Mouse (Mus musculus): ENCODE data around the gene Ube2cbp.

The Ube2cbp gene

GRCm38 (mm10) chr9:86436608-86437007 is 28.1 kb downstream of the Ube2cbp start:
- DNase-seq (ENCODE audit: extremely low read depth, insufficient read length, low spot score): no peak

- no peak for DNase-seq (ENCODE audit: extremely low read depth, insufficient read length, low spot score)
Observed at GRCm38 (mm10) chr9:86435510-86435909, 29.2 kb downstream of the Ube2cbp start.

DNA sequence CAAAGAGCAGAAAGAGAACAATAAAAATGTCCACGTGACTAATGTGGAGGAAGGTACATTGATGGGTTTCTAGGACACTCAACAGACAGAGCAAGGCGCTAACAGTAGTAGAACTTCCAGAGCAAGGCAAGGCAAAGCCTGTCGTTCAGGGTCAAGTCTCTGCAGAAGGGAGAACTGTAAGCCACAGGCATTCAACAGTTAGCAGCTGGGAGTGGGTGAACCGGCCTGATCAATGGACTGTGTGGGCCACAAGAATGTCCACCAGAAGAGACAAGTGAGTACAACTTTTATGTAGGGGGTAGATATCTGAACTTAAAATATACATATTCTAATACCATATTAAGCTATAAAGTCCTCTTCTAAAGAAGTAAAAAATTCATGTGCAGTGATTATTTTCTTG is 41.4 kb downstream of the Ube2cbp start:
- DNase-seq (ENCODE audit: extremely low read depth, insufficient read length, low spot score): no peak

- no peak for DNase-seq (ENCODE audit: extremely low read depth, insufficient read length, low spot score)
Observed at GRCm38 (mm10) chr9:86419366-86419765, 45.4 kb downstream of the Ube2cbp start.

DNA sequence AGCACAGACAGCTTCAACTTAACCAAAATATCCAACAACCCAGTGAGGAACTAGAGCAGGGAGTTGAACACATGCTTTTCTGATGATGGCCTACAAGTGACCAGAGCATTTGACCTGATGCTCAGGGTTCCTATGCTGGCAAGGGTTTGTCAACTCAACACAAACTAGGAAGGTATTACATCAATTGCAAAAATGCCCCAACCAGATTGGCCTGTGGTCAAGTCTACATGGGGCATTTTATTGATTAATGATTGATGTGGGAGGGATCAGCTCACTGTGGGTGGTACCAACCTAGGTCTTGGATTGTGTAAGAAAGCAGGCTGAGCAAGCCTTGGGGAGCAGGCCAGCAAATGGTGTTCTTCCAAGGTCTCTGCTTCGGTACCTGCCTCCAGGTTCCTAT is 46.8 kb downstream of the Ube2cbp start:
- no peak for DNase-seq (ENCODE audit: extremely low read depth, insufficient read length, low spot score)

DNA sequence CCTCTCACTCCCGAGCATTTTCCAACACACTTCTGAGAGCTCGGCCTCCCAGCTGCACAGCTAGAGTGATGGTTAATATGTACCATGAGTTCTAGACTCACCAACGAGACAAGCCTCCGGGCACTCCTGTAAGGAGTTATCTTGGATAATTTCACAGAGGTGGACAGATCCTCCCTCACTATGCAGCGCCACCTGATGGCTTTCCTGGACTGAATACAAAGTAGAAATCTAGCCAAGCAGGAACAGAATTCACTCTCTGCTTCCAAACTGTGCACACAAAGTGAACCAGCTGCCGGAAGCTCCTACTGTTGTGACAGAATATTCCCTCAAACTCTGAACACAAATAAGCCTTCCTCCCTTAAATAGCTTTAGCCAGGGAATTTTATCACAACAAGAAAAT is 69.0 kb downstream of the Ube2cbp start:
- no peak for DNase-seq (ENCODE audit: extremely low read depth, insufficient read length, low spot score)

GRCm38 (mm10) chr9:86395012-86395411 is 69.7 kb downstream of the Ube2cbp start:
- DNase-seq (ENCODE audit: extremely low read depth, insufficient read length, low spot score): no peak

GRCm38 (mm10) chr9:86393586-86394272 is 71.0 kb downstream of the Ube2cbp start:
- DNase-seq (ENCODE audit: extremely low read depth, insufficient read length, low spot score): no peak

DNA sequence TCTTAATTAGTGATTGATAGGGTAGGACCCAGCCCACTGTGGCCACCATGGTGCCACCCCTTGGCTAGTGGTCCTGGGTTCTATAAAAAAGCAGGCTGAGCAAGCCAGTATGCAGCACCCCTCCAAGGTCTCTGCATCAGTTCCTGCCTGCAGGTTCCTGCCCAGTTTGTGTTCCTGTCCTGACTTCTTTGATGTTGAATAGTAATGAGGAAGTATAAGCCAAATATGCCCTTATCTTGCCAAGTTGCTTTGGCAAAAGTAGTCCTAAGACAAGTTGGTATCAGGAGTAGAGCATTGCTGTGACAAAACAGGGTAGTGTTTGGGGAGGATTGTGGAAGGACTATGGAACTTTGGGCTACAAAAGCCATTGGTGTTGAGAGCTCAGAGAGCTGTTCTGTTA is 73.3 kb downstream of the Ube2cbp start:
- DNase-seq (ENCODE audit: extremely low read depth, insufficient read length, low spot score): no peak

DNA sequence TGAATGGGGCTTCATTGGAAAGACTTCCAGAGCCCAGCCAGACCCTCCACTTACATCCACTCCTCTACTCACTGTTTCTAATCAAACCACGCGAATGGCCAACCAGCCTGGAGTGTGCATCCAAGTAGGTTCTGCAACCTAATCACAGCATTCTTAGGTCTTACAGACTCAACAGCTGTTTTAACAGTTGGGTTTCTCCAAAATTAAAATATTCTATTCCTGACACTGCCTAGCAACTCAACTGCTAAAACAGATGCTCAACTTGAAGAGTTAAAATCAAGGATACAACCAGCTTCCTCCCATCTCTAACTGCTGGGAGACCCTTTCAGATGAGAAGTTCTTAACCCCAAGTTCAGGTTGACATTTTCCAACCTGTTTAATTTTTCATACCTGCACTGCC is 74.0 kb downstream of the Ube2cbp start:
- no peak for DNase-seq (ENCODE audit: extremely low read depth, insufficient read length, low spot score)

DNA sequence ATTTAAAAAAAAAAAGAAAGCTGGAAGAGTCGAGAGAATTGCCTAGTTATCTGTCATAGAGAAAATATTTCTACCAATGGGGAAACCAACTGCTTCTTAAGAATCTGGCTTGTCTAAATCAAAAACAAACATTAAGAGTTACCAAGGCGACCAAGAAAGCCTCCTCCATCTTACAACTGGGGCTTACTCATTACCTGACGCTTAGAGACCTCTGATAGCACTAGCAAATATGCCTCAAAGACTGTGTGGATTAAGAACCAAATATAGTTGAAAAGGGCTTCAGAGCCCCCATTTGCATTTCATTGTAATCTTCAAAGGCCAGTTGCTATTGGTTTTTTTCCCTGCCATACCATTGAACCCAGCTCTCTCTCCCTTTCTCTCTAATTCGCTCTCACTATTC is 76.2 kb downstream of the Ube2cbp start:
- DNase-seq (ENCODE audit: extremely low read depth, insufficient read length, low spot score): no peak

DNA sequence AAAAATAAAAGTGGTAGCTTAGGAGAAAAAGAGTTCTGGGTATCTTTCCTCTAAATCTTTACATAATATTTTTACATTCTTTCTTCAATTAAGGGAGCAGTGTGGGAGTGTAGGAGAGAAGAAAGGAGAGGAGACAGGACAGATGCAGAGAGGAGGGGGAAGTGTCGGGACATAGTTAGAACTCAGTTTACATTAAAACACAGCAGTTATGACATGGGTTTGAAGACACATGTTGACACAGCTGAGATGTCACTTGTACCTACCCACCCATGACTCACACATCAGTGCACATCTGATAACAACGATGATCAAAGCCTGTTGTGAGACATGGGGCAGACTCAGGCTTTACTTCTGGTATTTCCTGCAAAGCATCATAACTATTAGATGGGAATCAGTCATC is 87.8 kb downstream of the Ube2cbp start:
- no peak for DNase-seq (ENCODE audit: extremely low read depth, insufficient read length, low spot score)

DNA sequence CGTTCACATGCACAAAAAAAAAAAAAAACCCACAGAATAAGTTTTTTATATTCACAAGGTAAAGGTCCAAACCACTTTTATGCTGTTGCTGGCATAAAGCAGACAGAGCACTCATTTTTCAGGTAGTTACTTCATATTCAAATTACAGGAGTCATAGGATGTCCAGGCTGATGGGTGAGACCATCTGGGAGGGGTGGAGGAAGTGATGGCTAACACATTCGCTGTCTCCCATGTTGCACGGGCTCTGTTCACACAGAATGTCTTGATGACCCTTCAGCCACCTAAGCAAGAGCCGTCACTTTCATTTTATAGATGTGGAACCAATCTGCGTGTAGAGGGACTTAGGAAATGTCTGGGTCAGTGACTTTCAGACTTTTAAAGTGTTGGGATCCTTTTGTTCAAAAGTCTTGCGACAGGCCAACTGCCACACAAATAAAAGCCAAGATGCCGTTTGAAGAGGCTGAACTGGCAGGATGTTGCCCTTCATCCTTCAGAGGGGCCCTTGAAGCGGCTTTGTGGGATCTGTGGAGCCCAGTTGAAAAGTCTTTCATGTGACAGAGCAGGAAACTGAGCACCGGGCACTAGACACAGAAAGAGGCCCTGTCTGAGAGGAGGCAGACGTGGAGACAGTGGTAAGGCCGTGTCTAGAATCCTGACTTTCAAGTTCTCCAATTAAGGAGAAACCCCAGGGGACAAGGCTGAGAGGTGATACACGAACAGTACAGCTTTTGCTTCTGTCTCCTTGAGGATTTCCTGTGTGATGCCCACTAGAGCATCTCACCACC is 91.8 kb downstream of the Ube2cbp start:
- DNase-seq (ENCODE audit: extremely low read depth, insufficient read length, low spot score): no peak

GRCm38 (mm10) chr9:86369208-86369607 is 95.5 kb downstream of the Ube2cbp start:
- no peak for DNase-seq (ENCODE audit: extremely low read depth, insufficient read length, low spot score)

- no peak for DNase-seq (ENCODE audit: extremely low read depth, insufficient read length, low spot score)
Observed at GRCm38 (mm10) chr9:86360536-86360935, 104.2 kb downstream of the Ube2cbp start.

GRCm38 (mm10) chr9:86355851-86356250 is 108.9 kb downstream of the Ube2cbp start:
- no peak for DNase-seq (ENCODE audit: extremely low read depth, insufficient read length, low spot score)

DNA sequence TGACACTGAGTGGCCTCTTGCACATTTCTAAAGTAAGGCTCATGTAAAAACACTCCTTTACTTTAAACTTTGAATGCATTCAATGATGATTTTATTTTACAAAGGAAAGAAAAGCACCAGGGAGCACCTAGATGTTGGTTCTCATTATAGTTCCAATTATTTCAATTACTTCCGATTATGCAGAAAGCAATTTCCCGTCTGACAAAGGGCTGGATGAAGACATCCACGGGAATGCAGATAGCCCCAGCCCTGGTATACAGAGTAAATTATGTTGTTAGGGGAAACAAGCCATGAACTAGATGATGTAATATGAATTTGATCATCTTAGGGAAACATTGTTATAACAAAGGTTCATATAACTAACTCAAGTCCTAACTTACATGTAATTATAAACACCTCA is 113.3 kb downstream of the Ube2cbp start:
- no peak for DNase-seq (ENCODE audit: extremely low read depth, insufficient read length, low spot score)

GRCm38 (mm10) chr9:86336792-86337191 is 128.0 kb downstream of the Ube2cbp start:
- DNase-seq (ENCODE audit: extremely low read depth, insufficient read length, low spot score): no peak

GRCm38 (mm10) chr9:86336361-86336760 is 128.4 kb downstream of the Ube2cbp start:
- DNase-seq (ENCODE audit: extremely low read depth, insufficient read length, low spot score): no peak

DNA sequence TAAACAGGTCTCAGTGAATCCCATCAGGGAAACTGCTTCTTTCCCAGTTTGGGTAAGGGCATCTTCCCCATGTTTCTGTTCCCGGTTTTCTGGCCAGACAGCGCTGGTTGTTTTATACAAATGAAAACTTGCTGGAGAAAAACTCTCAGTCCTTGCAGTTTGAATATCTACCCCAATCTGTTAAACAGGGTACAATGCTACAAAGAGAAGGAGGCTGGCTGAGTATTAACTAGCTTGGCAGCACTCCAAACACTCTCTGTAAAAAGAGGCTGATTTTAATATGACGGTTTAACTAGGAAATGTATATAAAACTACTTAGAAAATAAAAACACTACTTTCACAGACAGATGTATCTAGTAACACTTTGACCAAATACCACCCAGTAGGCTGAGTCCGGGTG is 129.2 kb downstream of the Ube2cbp start:
- no peak for DNase-seq (ENCODE audit: extremely low read depth, insufficient read length, low spot score)

GRCm38 (mm10) chr9:86334357-86334756 is 130.4 kb downstream of the Ube2cbp start:
- no peak for DNase-seq (ENCODE audit: extremely low read depth, insufficient read length, low spot score)

- DNase-seq (ENCODE audit: extremely low read depth, insufficient read length, low spot score): no peak
Observed at GRCm38 (mm10) chr9:86330591-86330990, 134.2 kb downstream of the Ube2cbp start.

All from 3134 (cell line).